Comparison of ENCODE assay signal across 15 mouse cellular contexts in the genomic region with DNA sequence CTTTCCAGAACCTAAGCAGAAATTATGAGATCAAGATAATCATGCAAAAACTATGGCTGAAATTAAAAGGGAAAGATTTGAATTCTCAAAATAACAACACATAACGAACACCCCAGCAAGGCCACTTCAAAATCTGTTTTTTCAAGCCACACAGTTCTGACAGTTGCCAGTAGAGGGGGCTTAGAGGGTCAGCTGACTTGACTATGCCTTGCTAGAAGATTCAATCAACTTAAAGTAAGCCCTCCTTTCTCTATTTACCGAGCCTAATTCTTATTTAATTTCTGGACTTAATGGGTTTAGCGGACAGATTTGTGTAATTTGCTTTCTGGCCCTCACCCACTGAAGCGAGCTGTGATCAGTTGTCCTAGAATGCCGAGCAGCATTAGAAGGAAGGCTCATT.
DNase-seq lines count a peak whose midpoint lies in the region; ATAC-seq and TF ChIP-seq lines count a peak whose summit lies in the region.
"Had no signal": no experiment of that assay in that cellular context is flagged by ENCODE, and none has a peak within 500 bp of the region (broad histone marks: within the 10 kb centered on the region; RNA-seq: fewer than 3 reads in every experiment).

No protein-coding gene starts in this region.

- no peaks in the 10 kb centered on the region for H3K79me2 ChIP-seq in heart, adult 2 months (replicated peaks; ENCODE audit: control insufficient read depth, insufficient read depth, low read length)

- no peak overlapping the region for H3K9ac ChIP-seq in heart, adult 2 months (ENCODE audit: low read depth, low read length)
- no peak overlapping the region for H3K9ac ChIP-seq in neural tube, embryonic 11.5 days (ENCODE audit: low read length)
- H3K9ac ChIP-seq: embryonic facial prominence, embryonic 15.5 days; limb, embryonic 15.5 days; neural tube, embryonic 13.5 days had no signal

- no peak for ATAC-seq in neural tube, embryonic 11.5 days (ENCODE audit: insufficient read depth, low FRiP score, low TSS enrichment)
- ATAC-seq: CD4-positive, CD25-positive, alpha-beta regulatory T cell, adult 4 months had no signal

- H3K4me1 ChIP-seq in heart, adult 2 months (ENCODE audit: control insufficient read depth, insufficient read depth, low read length), result no peaks in the 10 kb centered on the region
- no peaks in the 10 kb centered on the region; the same call in 1 of the 2 replicates for H3K4me1 ChIP-seq in neural tube, embryonic 11.5 days (ENCODE audit: control insufficient read depth, insufficient read depth, low read length)

- no peak for TF ChIP-seq EP300 in heart, adult 2 months (IDR thresholded peaks at IDR 0.05; ENCODE audit: insufficient read depth, low read depth, low read length)

- H3K4me2 ChIP-seq in neural tube, embryonic 11.5 days (ENCODE audit: low read depth), result no peak overlapping the region
- H3K4me2 ChIP-seq: embryonic facial prominence, embryonic 15.5 days; limb, embryonic 15.5 days; neural tube, embryonic 13.5 days had no signal

- no peak for TF ChIP-seq POLR2A in heart, adult 2 months (IDR thresholded peaks at IDR 0.05; ENCODE audit: insufficient read depth, low read depth, low read length)

- intact Hi-C loops in heart, adult 2 months (cut with DNase I), result no loop called here
- intact Hi-C loops in gastrocnemius, postnatal 36 days (cut with DNase I), result no loop called here

- 69% methylated on average over 5 of the region's 5 CpGs for WGBS in heart, adult 2 months
- WGBS in neural tube, embryonic 11.5 days, result 67% methylated on average over 5 of the region's 5 CpGs

- no peaks in the 10 kb centered on the region for H3K27me3 ChIP-seq in heart, adult 2 months (ENCODE audit: control insufficient read depth, insufficient read depth, low read length)
- H3K27me3 ChIP-seq in neural tube, embryonic 11.5 days (ENCODE audit: control insufficient read depth, insufficient read depth, low read length), result no peaks in the 10 kb centered on the region
- H3K27me3 ChIP-seq: embryonic facial prominence, embryonic 15.5 days; limb, embryonic 15.5 days; neural tube, embryonic 13.5 days had no signal

- no peak for DNase-seq in heart, adult 2 months
- no peak for DNase-seq in heart, adult 18-20 months
- peak; percentile 25 for DNase-seq in neural tube, embryonic 11.5 days (ENCODE audit: low spot score)
- no peak for DNase-seq in neural tube, embryonic 10.5 days (ENCODE audit: extremely low spot score, low spot score)
- DNase-seq in embryo, embryonic 11 days, result peak; percentile 55
- DNase-seq in gastrocnemius, postnatal 36 days, result no peak
- DNase-seq in cerebellum, adult 8-10 months, result no peak
- no peak for DNase-seq in spleen, adult 12 weeks (ENCODE audit: low spot score)
- DNase-seq: heart, postnatal 10 days; kidney, adult 8-10 months; thymus, adult 2 months had no signal

- peak; percentile 29 for TF ChIP-seq CTCF in heart, adult 2 months (IDR thresholded peaks at IDR 0.05)

- H3K9me3 ChIP-seq in neural tube, embryonic 11.5 days (ENCODE audit: control insufficient read depth, low read length), result no peaks in the 10 kb centered on the region
- H3K9me3 ChIP-seq: embryonic facial prominence, embryonic 15.5 days; limb, embryonic 15.5 days; neural tube, embryonic 13.5 days had no signal

- no peak overlapping the region for H3K4me3 ChIP-seq in heart, adult 2 months
- H3K4me3 ChIP-seq in neural tube, embryonic 11.5 days (ENCODE audit: low read depth, low read length), result no peak overlapping the region
- H3K4me3 ChIP-seq: embryonic facial prominence, embryonic 15.5 days; limb, embryonic 15.5 days; neural tube, embryonic 13.5 days had no signal

- no peaks in the 10 kb centered on the region for H3K36me3 ChIP-seq in heart, adult 2 months (ENCODE audit: control insufficient read depth, insufficient read depth, low read length)
- no peaks in the 10 kb centered on the region for H3K36me3 ChIP-seq in neural tube, embryonic 11.5 days (ENCODE audit: control insufficient read depth, insufficient read depth, low read length)
- H3K36me3 ChIP-seq: embryonic facial prominence, embryonic 15.5 days; limb, embryonic 15.5 days; neural tube, embryonic 13.5 days had no signal

- no peak overlapping the region for H3K27ac ChIP-seq in heart, adult 2 months
- H3K27ac ChIP-seq in neural tube, embryonic 11.5 days (ENCODE audit: low read depth, low read length), result no peak overlapping the region
- H3K27ac ChIP-seq: embryonic facial prominence, embryonic 15.5 days; limb, embryonic 15.5 days; neural tube, embryonic 13.5 days had no signal

Comparison
In these comparisons a context has a peak if more than half of its experiments do, and no peak if none do; other contexts are left out.
1. DNase-seq: peak in neural tube, embryonic 11.5 days (single experiment) and embryo, embryonic 11 days (single experiment); none in heart, adult 2 months (0 of 2), heart, adult 18-20 months (0 of 2), neural tube, embryonic 10.5 days (single experiment), gastrocnemius, postnatal 36 days (0 of 2), cerebellum, adult 8-10 months (single experiment) and spleen, adult 12 weeks (single experiment).